Mouse (Mus musculus) heart, embryonic 13.5 days (tissue): ENCODE results near the gene Dlx6. TPM values are rescaled to one million over a fixed set of nuclear protein-coding genes. Genes with fewer than 3 reads are reported as not detected.
A peak's percentile ranks its signal among the peaks of the same experiment; 100 is the strongest.

Experiments
- ATAC-seq: fragments of 200-750 bp; cut with Nextera tagmentation; 2 replicates; pipeline ENCODE4 v1.8.0; 2017; ENCODE audit warnings: moderate TSS enrichment; ENCODE audit not compliant: insufficient number of reproducible peaks, low FRiP score, low TSS enrichment; ENCODE audit errors: extremely low read depth
- H3K27ac ChIP-seq: fragments of 300-500 bp; sonication (generic); replicated peaks from 2 replicates; pipeline ENCODE4 v1.5.1; 2015; ENCODE audit warnings: moderate library complexity, mild to moderate bottlenecking, inconsistent platforms
- H3K27me3 ChIP-seq: fragments of 300-500 bp; sonication (generic); replicated peaks from 2 replicates; pipeline ENCODE4 v1.6.1; 2015; ENCODE audit warnings: mild to moderate bottlenecking, inconsistent platforms
- H3K36me3 ChIP-seq: fragments of 300-500 bp; sonication (generic); 2 replicates; pipeline ENCODE4 v1.6.1; 2015; ENCODE audit warnings: mild to moderate bottlenecking, inconsistent platforms
- H3K4me1 ChIP-seq: fragments of 300-500 bp; sonication (generic); 2 replicates; pipeline ENCODE4 v1.6.1; 2015; ENCODE audit warnings: inconsistent platforms
- H3K4me2 ChIP-seq: fragments of 300-500 bp; sonication (generic); 2 replicates; pipeline ENCODE4 v1.6.1; 2015; ENCODE audit warnings: inconsistent platforms, mild to moderate bottlenecking, moderate library complexity
- H3K4me3 ChIP-seq: fragments of 300-500 bp; sonication (generic); 2 replicates; pipeline ENCODE4 v1.5.1; 2015; ENCODE audit warnings: moderate library complexity, mild to moderate bottlenecking, inconsistent platforms
- H3K9ac ChIP-seq: fragments of 300-500 bp; sonication (generic); 2 replicates; pipeline ENCODE4 v1.6.1; 2015; ENCODE audit warnings: inconsistent platforms, mild to moderate bottlenecking, moderate library complexity
- H3K9me3 ChIP-seq: fragments of 300-500 bp; sonication (generic); 2 replicates; pipeline ENCODE4 v1.6.1; 2016; ENCODE audit warnings: inconsistent platforms
- WGBS: fragments of 180-500 bp; shearing (Covaris S2); methylation state at CpG from one replicate; pipeline ENCODE4 v1.1.7; 2015; ENCODE audit warnings: mixed read lengths; 5-methylcytosine and 5-hydroxymethylcytosine counted together
- polyA plus RNA-seq: library from polyadenylated mRNA; unstranded; fragments of >200 nt; fragmentation: Nextera tagmentation; extraction: Ambion mirVana; gene quantifications from 2 replicates; pipeline ENCODE4 v1.2.1, GENCODE M21; 2015

Dlx6 gene
- polyA plus RNA-seq, 1 experiment from 2014 or later = not detected

GRCm38 (mm10) chr6:6879371-6880325, 16.5 kb downstream of the Dlx6 start:
- 5% methylated on average over 44 of the region's 44 CpGs for WGBS
- H3K4me2 ChIP-seq = peak overlapping the region; percentile 93

GRCm38 (mm10) chr6:6880361-6881114, 17.4 kb downstream of the Dlx6 start:
- ATAC-seq = no peak
- H3K36me3 ChIP-seq = no peaks in the 10 kb centered on the region
- H3K4me3 ChIP-seq = peak overlapping the region; percentile 61
- peak overlapping the region; percentile 74 for H3K9ac ChIP-seq
- H3K27ac ChIP-seq = no peak overlapping the region
- peaks cover 34% of the 10 kb centered on the region for H3K4me1 ChIP-seq
- peaks cover 95% of the 10 kb centered on the region for H3K27me3 ChIP-seq
- H3K4me2 ChIP-seq = peak overlapping the region; percentile 93
- H3K9me3 ChIP-seq = no peaks in the 10 kb centered on the region
- 2% methylated on average over 24 of the region's 24 CpGs for WGBS

More at GRCm38 (mm10) chr6:6879371-6880325, 16.5 kb downstream of the Dlx6 start:
- Histone ChIP-seq H3K4me3 (peak overlapping the region; percentile 61), H3K27me3 (peaks cover 97% of the 10 kb centered on the region), H3K36me3 (no peaks in the 10 kb centered on the region), H3K4me1 (peaks cover 38% of the 10 kb centered on the region), H3K27ac (no peak overlapping the region), H3K9ac (no peak overlapping the region), H3K9me3 (no peaks in the 10 kb centered on the region)
- ATAC-seq = no peak

GRCm38 (mm10) chr6:6881115-6881637, 18.0 kb downstream of the Dlx6 start:
- H3K27me3 ChIP-seq = peaks cover 89% of the 10 kb centered on the region
- H3K36me3 ChIP-seq = no peaks in the 10 kb centered on the region
- H3K4me3 ChIP-seq = peak overlapping the region; percentile 61
- peak overlapping the region; percentile 93 for H3K4me2 ChIP-seq
- H3K27ac ChIP-seq = no peak overlapping the region
- no peak for ATAC-seq
- H3K9me3 ChIP-seq = no peaks in the 10 kb centered on the region
- H3K9ac ChIP-seq = peak overlapping the region; percentile 74
- peaks cover 34% of the 10 kb centered on the region for H3K4me1 ChIP-seq
- under 1% methylated on average over 30 of the region's 30 CpGs for WGBS

- ATAC-seq = no peak
- H3K4me2 ChIP-seq = peak within 1 kb of the TSS; percentile 93
- H3K36me3 ChIP-seq = no peaks in the 10 kb centered on the region
- H3K27ac ChIP-seq = no peak within 1 kb of the TSS
- peak within 1 kb of the TSS; percentile 61 for H3K4me3 ChIP-seq
- WGBS = under 1% methylated on average over 36 of the region's 42 CpGs
- H3K9me3 ChIP-seq = no peaks in the 10 kb centered on the region
- peak within 1 kb of the TSS; percentile 74 for H3K9ac ChIP-seq
- H3K27me3 ChIP-seq = peaks cover 83% of the 10 kb centered on the region
- peaks cover 34% of the 10 kb centered on the region for H3K4me1 ChIP-seq
These were observed 18.6 kb downstream of the Dlx6 start, which contains the start of gene Dlx5 for GRCm38 (mm10) chr6:6881638-6882190. Dlx5 (minus strand) TSS chr6:6882085.

GRCm38 (mm10) chr6:6882266-6882797, 19.2 kb downstream of the Dlx6 start:
- no peak overlapping the region; the same call in 1 of the 2 replicates for H3K9ac ChIP-seq
- peak overlapping the region; percentile 61 for H3K4me3 ChIP-seq
- H3K27me3 ChIP-seq = peaks cover 81% of the 10 kb centered on the region
- WGBS = 11% methylated on average over 11 of the region's 11 CpGs
- H3K4me1 ChIP-seq = peaks cover 34% of the 10 kb centered on the region
- no peaks in the 10 kb centered on the region for H3K36me3 ChIP-seq
- ATAC-seq = no peak
- peak overlapping the region; percentile 93 for H3K4me2 ChIP-seq
- no peaks in the 10 kb centered on the region for H3K9me3 ChIP-seq
- H3K27ac ChIP-seq = no peak overlapping the region

GRCm38 (mm10) chr6:6884897-6885296, 21.8 kb downstream of the Dlx6 start:
- H3K4me2 ChIP-seq = peak overlapping the region; percentile 39
- no peak for ATAC-seq
- H3K27ac ChIP-seq = no peak overlapping the region

GRCm38 (mm10) chr6:6886225-6886624, 23.1 kb downstream of the Dlx6 start:
- no peak for ATAC-seq
- Histone ChIP-seq H3K9ac (no peak overlapping the region), H3K4me3 (no peak overlapping the region), H3K4me2 (no peak overlapping the region), H3K36me3 (no peaks in the 10 kb centered on the region), H3K27me3 (peaks cover 76% of the 10 kb centered on the region), H3K9me3 (no peaks in the 10 kb centered on the region), H3K27ac (no peak overlapping the region), H3K4me1 (peaks cover 8% of the 10 kb centered on the region)
- WGBS = 62% methylated on average over 3 of the region's 3 CpGs

More at GRCm38 (mm10) chr6:6884897-6885296, 21.8 kb downstream of the Dlx6 start:
- Histone ChIP-seq H3K9ac (no peak overlapping the region), H3K36me3 (no peaks in the 10 kb centered on the region), H3K9me3 (no peaks in the 10 kb centered on the region), H3K27me3 (peaks cover 75% of the 10 kb centered on the region), H3K4me3 (no peak overlapping the region), H3K4me1 (peaks cover 21% of the 10 kb centered on the region)
- WGBS = 4% methylated on average over 12 of the region's 12 CpGs

- Histone ChIP-seq H3K9ac (no peak overlapping the region), H3K36me3 (no peaks in the 10 kb centered on the region), H3K4me3 (no peak overlapping the region), H3K4me2 (no peak overlapping the region), H3K9me3 (no peaks in the 10 kb centered on the region), H3K27ac (no peak overlapping the region), H3K27me3 (peaks cover 55% of the 10 kb centered on the region), H3K4me1 (no peaks in the 10 kb centered on the region)
- ATAC-seq = no peak
- 49% methylated on average over 6 of the region's 6 CpGs for WGBS
These were observed 26.9 kb downstream of the Dlx6 start for GRCm38 (mm10) chr6:6890047-6890446.

GRCm38 (mm10) chr6:6909586-6909985, 46.5 kb downstream of the Dlx6 start:
- Histone ChIP-seq H3K4me2 (no peak overlapping the region), H3K36me3 (no peaks in the 10 kb centered on the region), H3K27ac (no peak overlapping the region), H3K4me1 (no peaks in the 10 kb centered on the region), H3K4me3 (no peak overlapping the region), H3K27me3 (no peaks in the 10 kb centered on the region), H3K9ac (no peak overlapping the region), H3K9me3 (no peaks in the 10 kb centered on the region)
- ATAC-seq = no peak
- WGBS = 44% methylated on average over 8 of the region's 8 CpGs

- Histone ChIP-seq H3K9me3 (no peaks in the 10 kb centered on the region), H3K4me1 (no peaks in the 10 kb centered on the region), H3K9ac (no peak overlapping the region), H3K4me2 (no peak overlapping the region), H3K27ac (no peak overlapping the region), H3K4me3 (no peak overlapping the region), H3K36me3 (no peaks in the 10 kb centered on the region), H3K27me3 (no peaks in the 10 kb centered on the region)
- no peak for ATAC-seq
- WGBS = 76% methylated on average over 1 of the region's 1 CpGs
These were observed 51.2 kb downstream of the Dlx6 start for GRCm38 (mm10) chr6:6914304-6914703.
